Mouse (Mus musculus): ENCODE data around the gene Slc19a3. TPM values are rescaled to one million over a fixed set of nuclear protein-coding genes. Genes with fewer than 3 reads are reported as not detected.

The Slc19a3 gene
- total and polyA plus RNA-seq, 3 experiments = 0.33 TPM; not detected in 2

GRCm38 (mm10) chr1:82993947-82994346 lies 44.3 kb downstream of the Slc19a3 start:
- DNase-seq (ENCODE audit: low spot score) (no peak), ATAC-seq (ENCODE audit: extremely low read depth, insufficient number of reproducible peaks, low FRiP score, poor library complexity, severe bottlenecking) (no peak)
- no peaks in the 10 kb centered on the region for H3K36me3 ChIP-seq (replicated peaks)
- H3K27me3 ChIP-seq (ENCODE audit: insufficient read depth, low read length) = peaks cover 15% of the 10 kb centered on the region
- no peaks in the 10 kb centered on the region for H3K9me3 ChIP-seq (replicated peaks)
- no peak for TF ChIP-seq CTCF (IDR thresholded peaks at IDR 0.05; ENCODE audit: low read depth, low read length)
- no peak for TF ChIP-seq POLR2AphosphoS5 (IDR thresholded peaks at IDR 0.05; ENCODE audit: insufficient replicate concordance, low read depth, low read length)
- TF ChIP-seq TAL1 (conservative IDR thresholded peaks at IDR 0.05; ENCODE audit: low read depth, low read length) = no peak
- no peak for TF ChIP-seq GATA2 (IDR thresholded peaks at IDR 0.05; ENCODE audit: borderline replicate concordance, low read depth, low read length)
- TF ChIP-seq GATA1 (IDR thresholded peaks at IDR 0.05; ENCODE audit: borderline replicate concordance, low read length) = no peak
- no peaks in the 10 kb centered on the region for H3K4me1 ChIP-seq (ENCODE audit: insufficient read depth, low read depth, low read length)
- H3K4me3 ChIP-seq (ENCODE audit: low read depth, low read length) = no peak overlapping the region

- TF ChIP-seq GATA2 (IDR thresholded peaks at IDR 0.05; ENCODE audit: borderline replicate concordance, low read depth, low read length) (no peak), TAL1 (conservative IDR thresholded peaks at IDR 0.05; ENCODE audit: low read depth, low read length) (no peak), POLR2AphosphoS5 (IDR thresholded peaks at IDR 0.05; ENCODE audit: insufficient replicate concordance, low read depth, low read length) (no peak), CTCF (IDR thresholded peaks at IDR 0.05; ENCODE audit: low read depth, low read length) (no peak), GATA1 (IDR thresholded peaks at IDR 0.05; ENCODE audit: borderline replicate concordance, low read length) (no peak)
- no peak for DNase-seq (ENCODE audit: low spot score)
- peaks cover 1% of the 10 kb centered on the region; the same call in 1 of the 2 replicates for H3K4me1 ChIP-seq (ENCODE audit: insufficient read depth, low read depth, low read length)
- ATAC-seq (ENCODE audit: extremely low read depth, insufficient number of reproducible peaks, low FRiP score, poor library complexity, severe bottlenecking) = no peak
- no peaks in the 10 kb centered on the region for H3K36me3 ChIP-seq (replicated peaks)
- peaks cover 15% of the 10 kb centered on the region for H3K27me3 ChIP-seq (ENCODE audit: insufficient read depth, low read length)
- no peak overlapping the region for H3K4me3 ChIP-seq (ENCODE audit: low read depth, low read length)
- no peaks in the 10 kb centered on the region for H3K9me3 ChIP-seq (replicated peaks)
Observed at GRCm38 (mm10) chr1:82992093-82992492, 46.2 kb downstream of the Slc19a3 start.

DNA sequence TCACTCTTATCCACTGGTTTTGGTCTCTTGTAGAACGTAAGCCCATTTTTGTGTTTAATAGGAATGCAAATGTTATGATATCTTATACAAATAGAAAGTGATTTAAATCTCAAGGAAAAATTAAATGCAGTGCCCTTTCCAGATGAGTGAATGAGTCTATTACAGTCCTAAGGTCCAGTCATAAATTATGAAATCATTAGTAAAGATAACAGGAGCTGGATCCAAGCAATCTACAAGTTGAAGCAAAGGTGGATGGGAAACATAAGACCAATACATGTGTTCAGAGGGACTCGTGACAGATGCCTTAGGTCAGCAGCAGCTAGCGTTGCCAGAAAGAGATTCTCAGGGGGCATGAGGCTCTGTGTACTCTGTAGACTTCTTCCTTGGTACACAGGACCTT lies 46.7 kb downstream of the Slc19a3 start:
- peaks cover 15% of the 10 kb centered on the region for H3K27me3 ChIP-seq (ENCODE audit: insufficient read depth, low read length)
- DNase-seq (ENCODE audit: low spot score) (no peak), ATAC-seq (ENCODE audit: extremely low read depth, insufficient number of reproducible peaks, low FRiP score, poor library complexity, severe bottlenecking) (no peak)
- TF ChIP-seq POLR2AphosphoS5 (IDR thresholded peaks at IDR 0.05; ENCODE audit: insufficient replicate concordance, low read depth, low read length) (no peak), GATA2 (IDR thresholded peaks at IDR 0.05; ENCODE audit: borderline replicate concordance, low read depth, low read length) (no peak), CTCF (IDR thresholded peaks at IDR 0.05; ENCODE audit: low read depth, low read length) (no peak), TAL1 (conservative IDR thresholded peaks at IDR 0.05; ENCODE audit: low read depth, low read length) (no peak), GATA1 (IDR thresholded peaks at IDR 0.05; ENCODE audit: borderline replicate concordance, low read length) (no peak)
- H3K4me3 ChIP-seq (ENCODE audit: low read depth, low read length) = no peak overlapping the region
- peaks cover 1% of the 10 kb centered on the region; the same call in 1 of the 2 replicates for H3K4me1 ChIP-seq (ENCODE audit: insufficient read depth, low read depth, low read length)
- H3K9me3 ChIP-seq (replicated peaks) = no peaks in the 10 kb centered on the region
- H3K36me3 ChIP-seq (replicated peaks) = no peaks in the 10 kb centered on the region

GRCm38 (mm10) chr1:82991062-82991461 lies 47.2 kb downstream of the Slc19a3 start:
- TF ChIP-seq TAL1 (conservative IDR thresholded peaks at IDR 0.05; ENCODE audit: low read depth, low read length) (no peak), GATA2 (IDR thresholded peaks at IDR 0.05; ENCODE audit: borderline replicate concordance, low read depth, low read length) (no peak), CTCF (IDR thresholded peaks at IDR 0.05; ENCODE audit: low read depth, low read length) (no peak), GATA1 (IDR thresholded peaks at IDR 0.05; ENCODE audit: borderline replicate concordance, low read length) (no peak), POLR2AphosphoS5 (IDR thresholded peaks at IDR 0.05; ENCODE audit: insufficient replicate concordance, low read depth, low read length) (no peak)
- Histone ChIP-seq H3K36me3 (replicated peaks) (no peaks in the 10 kb centered on the region), H3K27me3 (ENCODE audit: insufficient read depth, low read length) (peaks cover 15% of the 10 kb centered on the region), H3K4me3 (ENCODE audit: low read depth, low read length) (no peak overlapping the region), H3K4me1 (ENCODE audit: insufficient read depth, low read depth, low read length) (peaks cover 1% of the 10 kb centered on the region; the same call in 1 of the 2 replicates), H3K9me3 (replicated peaks) (no peaks in the 10 kb centered on the region)
- no peak for DNase-seq (ENCODE audit: low spot score)
- ATAC-seq (ENCODE audit: extremely low read depth, insufficient number of reproducible peaks, low FRiP score, poor library complexity, severe bottlenecking) = no peak

GRCm38 (mm10) chr1:82987530-82988198 lies 50.6 kb downstream of the Slc19a3 start:
- peak; percentile 27 for DNase-seq (ENCODE audit: low spot score)
- ATAC-seq (ENCODE audit: extremely low read depth, insufficient number of reproducible peaks, low FRiP score, poor library complexity, severe bottlenecking) = peak; percentile 59; the same call in 1 of the 2 replicates
- Histone ChIP-seq H3K9me3 (replicated peaks) (peaks cover 7% of the 10 kb centered on the region), H3K36me3 (replicated peaks) (no peaks in the 10 kb centered on the region), H3K27me3 (ENCODE audit: insufficient read depth, low read length) (peaks cover 13% of the 10 kb centered on the region), H3K4me3 (ENCODE audit: low read depth, low read length) (no peak overlapping the region), H3K4me1 (ENCODE audit: insufficient read depth, low read depth, low read length) (peaks cover 1% of the 10 kb centered on the region; the same call in 1 of the 2 replicates)
- TF ChIP-seq CTCF (IDR thresholded peaks at IDR 0.05; ENCODE audit: low read depth, low read length) (peak; percentile 56), TAL1 (conservative IDR thresholded peaks at IDR 0.05; ENCODE audit: low read depth, low read length) (no peak), POLR2AphosphoS5 (IDR thresholded peaks at IDR 0.05; ENCODE audit: insufficient replicate concordance, low read depth, low read length) (no peak), GATA1 (IDR thresholded peaks at IDR 0.05; ENCODE audit: borderline replicate concordance, low read length) (no peak), GATA2 (IDR thresholded peaks at IDR 0.05; ENCODE audit: borderline replicate concordance, low read depth, low read length) (no peak)

DNA sequence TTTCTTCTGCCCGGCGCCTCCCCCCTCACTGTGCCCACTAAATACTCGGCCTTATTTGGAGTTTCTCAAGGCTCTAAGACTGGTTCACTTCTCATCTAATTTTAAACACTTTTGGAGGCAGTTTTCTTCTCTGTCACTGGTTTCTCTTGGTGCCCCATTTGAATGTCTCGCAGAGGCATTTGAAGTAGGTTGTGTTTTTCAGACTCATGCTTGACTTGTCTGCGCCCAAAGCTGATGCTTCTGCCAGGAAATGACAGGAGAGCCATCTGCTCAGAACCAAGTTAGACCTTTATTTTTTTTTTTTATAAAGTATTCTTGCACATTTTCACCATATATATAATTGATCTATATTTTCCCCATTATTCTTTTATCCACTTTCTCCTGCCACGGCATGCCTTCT lies 51.5 kb downstream of the Slc19a3 start:
- no peak for DNase-seq (ENCODE audit: low spot score)
- H3K9me3 ChIP-seq (replicated peaks) = peaks cover 7% of the 10 kb centered on the region
- H3K36me3 ChIP-seq (replicated peaks) = no peaks in the 10 kb centered on the region
- peaks cover 1% of the 10 kb centered on the region; the same call in 1 of the 2 replicates for H3K4me1 ChIP-seq (ENCODE audit: insufficient read depth, low read depth, low read length)
- ATAC-seq (ENCODE audit: extremely low read depth, insufficient number of reproducible peaks, low FRiP score, poor library complexity, severe bottlenecking) = no peak
- no peak overlapping the region for H3K4me3 ChIP-seq (ENCODE audit: low read depth, low read length)
- H3K27me3 ChIP-seq (ENCODE audit: insufficient read depth, low read length) = peaks cover 6% of the 10 kb centered on the region
- TF ChIP-seq POLR2AphosphoS5 (IDR thresholded peaks at IDR 0.05; ENCODE audit: insufficient replicate concordance, low read depth, low read length) (no peak), TAL1 (conservative IDR thresholded peaks at IDR 0.05; ENCODE audit: low read depth, low read length) (no peak), CTCF (IDR thresholded peaks at IDR 0.05; ENCODE audit: low read depth, low read length) (no peak), GATA2 (IDR thresholded peaks at IDR 0.05; ENCODE audit: borderline replicate concordance, low read depth, low read length) (no peak), GATA1 (IDR thresholded peaks at IDR 0.05; ENCODE audit: borderline replicate concordance, low read length) (no peak)
